Mouse (Mus musculus): Measurements from ENCODE around the gene Il31ra.

Il31ra gene

GRCm38 (mm10) chr13:112505436-112505835, 88.7 kb downstream of the Il31ra start:
- DNase-seq = no peak

GRCm38 (mm10) chr13:112503846-112504245, 90.3 kb downstream of the Il31ra start:
- no peak for DNase-seq

- DNase-seq = no peak
These were observed 93.7 kb downstream of the Il31ra start for GRCm38 (mm10) chr13:112500466-112500865.

- no peak for DNase-seq
These were observed 94.1 kb downstream of the Il31ra start for GRCm38 (mm10) chr13:112500027-112500426.

GRCm38 (mm10) chr13:112494590-112494989, 99.6 kb downstream of the Il31ra start:
- DNase-seq = no peak

- no peak for DNase-seq
These were observed 101.9 kb downstream of the Il31ra start for GRCm38 (mm10) chr13:112492285-112492678.

- DNase-seq = no peak
These were observed 102.4 kb downstream of the Il31ra start for GRCm38 (mm10) chr13:112491636-112492284.

- DNase-seq = no peak
These were observed 104.1 kb downstream of the Il31ra start for GRCm38 (mm10) chr13:112490036-112490435.

- no peak for DNase-seq
These were observed 107.5 kb downstream of the Il31ra start for GRCm38 (mm10) chr13:112486676-112487075.

- DNase-seq = no peak
These were observed 107.9 kb downstream of the Il31ra start for GRCm38 (mm10) chr13:112486236-112486635.

- DNase-seq = no peak
These were observed 111.1 kb downstream of the Il31ra start for GRCm38 (mm10) chr13:112483015-112483414.

- DNase-seq = no peak
These were observed 111.6 kb downstream of the Il31ra start for GRCm38 (mm10) chr13:112482525-112482924.

GRCm38 (mm10) chr13:112479926-112480325, 114.2 kb downstream of the Il31ra start:
- DNase-seq = no peak

- no peak for DNase-seq
These were observed 115.1 kb downstream of the Il31ra start for GRCm38 (mm10) chr13:112479032-112479431.

GRCm38 (mm10) chr13:112473757-112474755, 120.1 kb downstream of the Il31ra start:
- DNase-seq = no peak

- DNase-seq = no peak
These were observed 121.6 kb downstream of the Il31ra start for GRCm38 (mm10) chr13:112472401-112473023.

- DNase-seq = no peak
These were observed 123.0 kb downstream of the Il31ra start for GRCm38 (mm10) chr13:112471201-112471600.
